Mouse (Mus musculus) limb, embryonic 11.5 days (tissue): Measurements from ENCODE around the gene Prss2. TPM values are rescaled to one million over a fixed set of nuclear protein-coding genes. Genes with fewer than 3 reads are reported as not detected.

Experiments used
- ATAC-seq: fragments of 200-750 bp; cut with Nextera tagmentation; 2 replicates; pipeline ENCODE4 v1.8.0; 2017; ENCODE audit warnings: low read depth; ENCODE audit not compliant: insufficient number of reproducible peaks, low FRiP score, low TSS enrichment
- DNase-seq: peaks from one replicate; pipeline ENCODE4 v3.0.0-alpha.2; 2015; ENCODE audit warnings: low spot score
- H3K27ac ChIP-seq: fragments of 300-500 bp; sonication (generic); replicated peaks from 2 replicates; pipeline ENCODE4 v1.5.1; 2014; ENCODE audit warnings: low read depth, mild to moderate bottlenecking, low read length
- H3K27me3 ChIP-seq: fragments of 300-500 bp; sonication (generic); 2 replicates; pipeline ENCODE4 v1.6.1; 2014; ENCODE audit warnings: mild to moderate bottlenecking, low read length, mixed read lengths; ENCODE audit not compliant: control insufficient read depth, insufficient read depth
- H3K36me3 ChIP-seq: fragments of 300-500 bp; sonication (generic); 2 replicates; pipeline ENCODE4 v1.6.1; 2014; ENCODE audit warnings: mild to moderate bottlenecking, low read length, moderate library complexity, mixed read lengths; ENCODE audit not compliant: control insufficient read depth, insufficient read depth
- H3K4me1 ChIP-seq: fragments of 300-500 bp; sonication (generic); 2 replicates; pipeline ENCODE4 v1.6.1; 2014; ENCODE audit warnings: low read length, mixed read lengths; ENCODE audit not compliant: control insufficient read depth, insufficient read depth
- H3K4me2 ChIP-seq: fragments of 300-500 bp; sonication (generic); 2 replicates; pipeline ENCODE4 v1.6.1; 2014; ENCODE audit warnings: low read depth, mild to moderate bottlenecking, moderate library complexity; ENCODE audit not compliant: severe bottlenecking
- H3K4me3 ChIP-seq: fragments of 300-500 bp; sonication (generic); 2 replicates; pipeline ENCODE4 v1.5.1; 2014; ENCODE audit warnings: low read depth, low read length
- H3K9ac ChIP-seq: fragments of 300-500 bp; sonication (generic); 2 replicates; pipeline ENCODE4 v1.6.1; 2014; ENCODE audit warnings: mild to moderate bottlenecking, low read length
- H3K9me3 ChIP-seq: fragments of 300-500 bp; sonication (generic); 2 replicates; pipeline ENCODE4 v1.6.1; 2016; ENCODE audit warnings: low read length; ENCODE audit not compliant: control insufficient read depth
- WGBS: fragments of 180-500 bp; shearing (Covaris S2); extraction: QIAGEN DNeasy Blood & Tissue Kit; methylation state at CpG from one replicate; pipeline ENCODE4 v1.1.7; 2014; 5-methylcytosine and 5-hydroxymethylcytosine counted together
- polyA plus RNA-seq: library from polyadenylated mRNA; unstranded; fragments of >200 nt; fragmentation: Nextera tagmentation; extraction: Ambion mirVana; gene quantifications from 2 replicates; pipeline ENCODE4 v1.2.1, GENCODE M21; 2014

The Prss2 gene
- polyA plus RNA-seq, 1 experiment from 2014 or later: not detected

DNA sequence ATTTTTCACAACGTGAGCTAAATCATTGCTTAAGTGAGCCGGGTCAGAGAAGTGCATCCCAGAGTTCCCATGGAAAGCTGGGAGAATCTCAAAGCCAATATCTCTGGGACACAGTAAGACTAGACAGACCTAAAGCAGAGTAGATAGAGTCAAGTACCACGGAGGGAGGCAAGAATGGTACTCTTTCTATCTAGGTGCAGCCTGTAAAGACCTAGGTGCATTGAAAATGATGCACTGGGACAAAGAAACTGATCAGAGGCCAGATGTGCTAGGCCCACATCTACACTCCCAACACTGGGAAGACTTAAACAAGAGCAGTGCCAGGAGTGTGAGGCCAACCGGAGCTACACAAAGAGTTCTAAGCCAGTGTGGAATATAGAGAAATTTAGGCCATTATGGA, 23.7 kb downstream of the Prss2 start:
- peaks cover 12% of the 10 kb centered on the region for H3K27me3 ChIP-seq
- ATAC-seq: no peak

GRCm38 (mm10) chr6:41547056-41547650, 25.6 kb downstream of the Prss2 start:
- H3K4me3 ChIP-seq: no peak overlapping the region
- H3K9ac ChIP-seq: no peak overlapping the region
- DNase-seq (no peak), ATAC-seq (no peak)
- H3K36me3 ChIP-seq: no peaks in the 10 kb centered on the region
- no peaks in the 10 kb centered on the region for H3K4me1 ChIP-seq
- no peak overlapping the region for H3K4me2 ChIP-seq
- 87% methylated on average over 5 of the region's 5 CpGs for WGBS
- H3K9me3 ChIP-seq: no peaks in the 10 kb centered on the region
- H3K27me3 ChIP-seq: peaks cover 12% of the 10 kb centered on the region
- no peak overlapping the region for H3K27ac ChIP-seq

More for the DNA sequence above, 23.7 kb downstream of the Prss2 start:
- WGBS: 86% methylated on average over 4 of the region's 4 CpGs
- no peak overlapping the region for H3K4me2 ChIP-seq
- H3K4me1 ChIP-seq: no peaks in the 10 kb centered on the region
- no peak overlapping the region for H3K4me3 ChIP-seq
- H3K9me3 ChIP-seq: no peaks in the 10 kb centered on the region
- no peak overlapping the region for H3K27ac ChIP-seq
- no peak overlapping the region for H3K9ac ChIP-seq
- no peaks in the 10 kb centered on the region for H3K36me3 ChIP-seq
- no peak for DNase-seq

GRCm38 (mm10) chr6:41548286-41548685, 26.7 kb downstream of the Prss2 start:
- H3K9me3 ChIP-seq: no peaks in the 10 kb centered on the region
- ATAC-seq (no peak), DNase-seq (no peak)
- H3K4me1 ChIP-seq: no peaks in the 10 kb centered on the region
- no peaks in the 10 kb centered on the region for H3K36me3 ChIP-seq
- H3K27ac ChIP-seq: no peak overlapping the region
- peaks cover 7% of the 10 kb centered on the region for H3K27me3 ChIP-seq
- 68% methylated on average over 1 of the region's 1 CpGs for WGBS
- no peak overlapping the region for H3K4me3 ChIP-seq
- H3K4me2 ChIP-seq: no peak overlapping the region
- no peak overlapping the region for H3K9ac ChIP-seq

DNA sequence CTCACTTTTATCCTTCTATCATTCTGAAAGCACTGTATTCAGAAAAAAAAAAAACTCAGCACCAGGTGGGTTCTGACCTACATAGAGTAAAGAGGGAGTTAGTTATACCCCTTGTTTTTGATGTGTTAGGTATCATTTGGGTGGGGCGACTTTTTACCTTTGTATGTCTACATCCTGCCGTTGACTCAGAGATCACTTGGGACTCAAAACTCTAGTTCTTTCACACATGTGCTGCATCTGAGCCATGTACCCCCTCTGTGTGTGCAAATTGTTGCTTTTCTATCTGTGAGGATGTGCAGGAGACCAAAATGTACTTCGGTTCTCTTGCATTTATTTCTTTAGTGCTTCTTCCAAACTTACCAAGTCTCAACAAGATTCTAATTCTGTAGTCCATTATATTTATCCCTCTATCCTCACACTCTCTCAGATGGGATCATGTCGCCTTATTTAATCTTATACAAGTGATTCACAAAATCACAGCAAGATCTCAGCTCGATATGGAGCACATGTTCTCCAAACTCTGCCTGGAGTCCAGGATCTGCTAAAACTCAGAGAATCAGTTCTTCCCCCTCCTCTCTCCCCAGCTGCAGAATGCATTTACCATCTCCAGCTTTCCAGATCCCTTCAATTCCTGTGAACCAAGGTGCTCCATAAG, 31.9 kb downstream of the Prss2 start:
- DNase-seq (no peak), ATAC-seq (no peak)

GRCm38 (mm10) chr6:41554295-41555169, 32.9 kb downstream of the Prss2 start:
- WGBS: 85% methylated on average over 7 of the region's 7 CpGs
- Histone ChIP-seq H3K9ac (no peak overlapping the region), H3K4me2 (no peak overlapping the region), H3K4me3 (no peak overlapping the region), H3K36me3 (no peaks in the 10 kb centered on the region), H3K27me3 (no peaks in the 10 kb centered on the region), H3K9me3 (no peaks in the 10 kb centered on the region), H3K4me1 (no peaks in the 10 kb centered on the region), H3K27ac (no peak overlapping the region)
- no peak for DNase-seq
- no peak for ATAC-seq

More for the DNA sequence above, 31.9 kb downstream of the Prss2 start:
- no peaks in the 10 kb centered on the region for H3K4me1 ChIP-seq
- H3K9me3 ChIP-seq: no peaks in the 10 kb centered on the region
- H3K4me3 ChIP-seq: no peak overlapping the region
- H3K36me3 ChIP-seq: no peaks in the 10 kb centered on the region
- WGBS: 86% methylated on average over 5 of the region's 5 CpGs
- H3K9ac ChIP-seq: no peak overlapping the region
- no peak overlapping the region for H3K27ac ChIP-seq
- H3K4me2 ChIP-seq: no peak overlapping the region
- H3K27me3 ChIP-seq: no peaks in the 10 kb centered on the region

- ATAC-seq: no peak
- no peak overlapping the region for H3K9ac ChIP-seq
- H3K4me2 ChIP-seq: no peak overlapping the region
- H3K27me3 ChIP-seq: no peaks in the 10 kb centered on the region
- no peak overlapping the region for H3K27ac ChIP-seq
- no peak overlapping the region for H3K4me3 ChIP-seq
- no peaks in the 10 kb centered on the region for H3K36me3 ChIP-seq
- H3K9me3 ChIP-seq: no peaks in the 10 kb centered on the region
- H3K4me1 ChIP-seq: no peaks in the 10 kb centered on the region
- DNase-seq: no peak
Observed at GRCm38 (mm10) chr6:41556389-41556788, 34.8 kb downstream of the Prss2 start.

GRCm38 (mm10) chr6:41557468-41557867, 35.9 kb downstream of the Prss2 start:
- Histone ChIP-seq H3K4me3 (no peak overlapping the region), H3K27ac (no peak overlapping the region), H3K27me3 (no peaks in the 10 kb centered on the region), H3K4me2 (no peak overlapping the region), H3K9ac (no peak overlapping the region), H3K4me1 (no peaks in the 10 kb centered on the region), H3K36me3 (no peaks in the 10 kb centered on the region), H3K9me3 (no peaks in the 10 kb centered on the region)
- DNase-seq (no peak), ATAC-seq (no peak)
- WGBS: 89% methylated on average over 5 of the region's 5 CpGs

GRCm38 (mm10) chr6:41558271-41558670, 36.7 kb downstream of the Prss2 start:
- Histone ChIP-seq H3K9ac (no peak overlapping the region), H3K9me3 (no peaks in the 10 kb centered on the region), H3K27me3 (no peaks in the 10 kb centered on the region), H3K27ac (no peak overlapping the region), H3K4me1 (no peaks in the 10 kb centered on the region), H3K4me3 (no peak overlapping the region), H3K4me2 (no peak overlapping the region), H3K36me3 (no peaks in the 10 kb centered on the region)
- no peak for DNase-seq
- no peak for ATAC-seq
- 42% methylated on average over 2 of the region's 2 CpGs for WGBS
